Mouse (Mus musculus) kidney, postnatal 0 days (tissue): ENCODE data around the gene D11Wsu47e. TPM values are rescaled to one million over a fixed set of nuclear protein-coding genes. Genes with fewer than 3 reads are reported as not detected.

ENCODE experiments used
- ATAC-seq: fragments of 200-750 bp; cut with Nextera tagmentation; replicated peaks from 2 replicates; pipeline ENCODE4 v1.8.0; 2017; ENCODE audit warnings: low read depth, moderate number of reproducible peaks, moderate TSS enrichment, moderate library complexity; ENCODE audit not compliant: low FRiP score
- DNase-seq: peaks from one replicate; pipeline ENCODE4 v3.0.0-alpha.2; 2016; ENCODE audit warnings: low spot score
- H3K27ac ChIP-seq: fragments of 300-500 bp; sonication (generic); 2 replicates; pipeline ENCODE4 v1.5.1; 2014; ENCODE audit warnings: mild to moderate bottlenecking
- H3K27me3 ChIP-seq: fragments of 300-500 bp; sonication (generic); 2 replicates; pipeline ENCODE4 v1.6.1; 2014; ENCODE audit warnings: low read length, mixed read lengths; ENCODE audit not compliant: insufficient read depth
- H3K36me3 ChIP-seq: fragments of 300-500 bp; sonication (generic); 2 replicates; pipeline ENCODE4 v1.6.1; 2014; ENCODE audit warnings: low read length, mixed read lengths; ENCODE audit not compliant: insufficient read depth
- H3K4me1 ChIP-seq: fragments of 300-500 bp; sonication (generic); replicated peaks from 2 replicates; pipeline ENCODE4 v1.6.1; 2014; ENCODE audit warnings: antibody characterized with exemption, low read length, mixed read lengths; ENCODE audit not compliant: insufficient read depth
- H3K4me2 ChIP-seq: fragments of 300-500 bp; sonication (generic); 2 replicates; pipeline ENCODE4 v1.6.1; 2014; ENCODE audit warnings: mild to moderate bottlenecking, low read length, moderate library complexity, mixed read lengths
- H3K4me3 ChIP-seq: fragments of 300-500 bp; sonication (generic); replicated peaks from 2 replicates; pipeline ENCODE4 v1.5.1; 2014; ENCODE audit warnings: low read depth, low read length
- H3K9ac ChIP-seq: fragments of 300-500 bp; sonication (generic); 2 replicates; pipeline ENCODE4 v1.6.1; 2014; ENCODE audit warnings: low read depth, low read length
- H3K9me3 ChIP-seq: fragments of 300-500 bp; sonication (generic); replicated peaks from 2 replicates; pipeline ENCODE4 v1.6.1; 2016; ENCODE audit warnings: low read length, inconsistent platforms, mixed read lengths
- CTCF ChIP-seq: IDR thresholded peaks from 2 replicates; pipeline ENCODE4 v1.5.1; 2016; ENCODE audit warnings: antibody characterized with exemption, low read depth, mild to moderate bottlenecking, moderate library complexity
- WGBS: fragments of 180-500 bp; shearing (Covaris S2); extraction: QIAGEN DNeasy Blood & Tissue Kit; methylation state at CpG from one replicate; pipeline ENCODE4 v1.1.7; 2014; 5-methylcytosine and 5-hydroxymethylcytosine counted together
- polyA plus RNA-seq: library from polyadenylated mRNA; unstranded; fragments of >200 nt; fragmentation: Nextera tagmentation; extraction: Ambion mirVana; gene quantifications from 2 replicates; pipeline ENCODE4 v1.2.1, GENCODE M21; 2015

Gene D11Wsu47e
- polyA plus RNA-seq = 17.2 and 18.8 TPM in 2 replicates

DNA sequence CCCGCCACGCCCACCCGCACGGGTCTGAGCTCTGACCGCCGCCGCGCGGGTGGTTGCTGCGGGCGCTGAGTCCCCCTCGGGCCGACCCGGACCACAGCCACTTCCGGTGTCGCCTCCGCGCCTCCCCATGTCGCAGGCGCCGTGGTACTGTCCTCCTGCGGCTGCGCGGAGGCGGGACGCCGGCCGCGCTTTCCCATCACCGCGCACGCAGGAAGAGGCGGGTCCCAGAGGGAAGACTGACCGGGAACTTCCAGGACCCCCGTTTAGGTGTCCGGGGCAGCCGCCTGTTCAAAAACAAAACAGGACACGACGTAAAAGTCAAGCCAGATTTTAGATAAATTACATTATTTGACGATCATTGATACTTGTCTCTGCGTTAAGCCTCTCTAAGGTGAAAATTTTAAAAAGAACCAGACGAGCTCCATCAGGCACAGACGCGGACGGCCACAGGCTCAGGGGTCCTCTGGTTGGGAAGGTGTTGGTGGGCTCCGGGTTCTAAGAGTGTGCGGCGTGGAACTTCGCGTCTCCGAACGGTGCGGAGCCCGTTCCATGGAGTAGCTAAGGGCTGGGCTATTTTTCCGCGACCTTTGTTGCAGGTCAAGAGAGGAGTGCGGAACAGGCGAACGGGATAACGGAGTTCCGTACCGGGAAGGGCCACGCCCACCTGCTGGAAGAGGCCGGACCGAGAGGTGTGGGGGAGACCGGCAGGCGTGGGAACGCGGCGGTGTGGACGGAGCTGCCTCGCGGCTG lies at the start of gene D11Wsu47e, which contains the start of gene Fam104a:
Gene D11Wsu47e, plus strand, starts transcription at position 456 of the 750 bp plus-strand sequence.
Gene Fam104a, minus strand, starts transcription at position 199 of the 750 bp plus-strand sequence.
- peak within 1 kb of the TSS; percentile 74 for H3K4me2 ChIP-seq
- H3K27ac ChIP-seq = peak within 1 kb of the TSS; percentile 95
- under 1% methylated on average over 73 of the region's 73 CpGs for WGBS
- H3K4me1 ChIP-seq = peaks cover 9% of the 10 kb centered on the region; the same call in 1 of the 2 replicates
- DNase-seq (peak; percentile 97), ATAC-seq (peak; percentile 93)
- no peak for TF ChIP-seq CTCF
- peaks cover 12% of the 10 kb centered on the region for H3K36me3 ChIP-seq
- H3K9me3 ChIP-seq = no peaks in the 10 kb centered on the region
- H3K4me3 ChIP-seq = peak within 1 kb of the TSS; percentile 76
- peak within 1 kb of the TSS; percentile 87 for H3K9ac ChIP-seq
- no peaks in the 10 kb centered on the region for H3K27me3 ChIP-seq

DNA sequence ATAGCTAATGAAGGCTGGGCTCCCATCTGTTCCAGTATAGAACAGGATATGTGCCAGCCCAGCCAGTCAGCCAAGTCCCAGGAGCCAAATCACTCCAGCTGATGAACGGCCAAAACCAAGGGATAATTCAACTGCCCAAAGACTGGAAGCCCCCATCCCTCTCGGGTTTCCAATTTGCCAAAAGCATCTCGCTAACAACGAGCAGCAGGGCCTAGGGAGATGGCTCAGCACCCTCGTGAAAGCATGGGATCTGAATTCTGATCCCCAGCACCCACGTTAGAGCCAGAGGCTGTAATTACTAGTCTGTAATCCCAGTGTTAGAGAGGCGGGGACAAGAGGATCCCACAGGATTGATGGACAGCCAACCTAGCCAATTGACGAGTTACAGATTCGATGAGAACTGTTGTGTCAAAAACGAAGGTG lies 49.5 kb upstream of the D11Wsu47e start:
- 64% methylated on average over 10 of the region's 10 CpGs for WGBS

DNA sequence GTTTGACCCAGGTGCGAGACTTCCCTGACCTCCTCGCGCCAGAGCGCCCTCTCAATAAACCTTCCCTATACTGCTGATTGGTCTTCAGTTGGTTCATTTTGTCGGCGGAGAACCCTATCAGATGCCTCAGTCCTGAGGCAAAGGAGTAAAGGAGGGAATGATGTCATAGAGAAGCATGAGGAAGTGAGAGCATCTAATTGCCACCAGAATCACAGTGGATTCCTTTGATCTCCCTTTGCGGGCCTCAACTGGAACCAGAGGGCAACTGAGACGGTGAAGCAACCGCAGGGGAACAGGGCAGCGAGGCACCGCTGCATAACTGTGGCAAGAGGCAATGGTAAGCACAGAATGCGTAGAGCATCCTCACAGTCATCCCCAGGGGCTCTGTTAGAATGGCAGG lies 45.5 kb upstream of the D11Wsu47e start:
- no peak for ATAC-seq
- H3K4me2 ChIP-seq = no peak overlapping the region
- no peak overlapping the region for H3K4me3 ChIP-seq
- TF ChIP-seq CTCF = no peak
- no peaks in the 10 kb centered on the region for H3K4me1 ChIP-seq
- WGBS = 88% methylated on average over 12 of the region's 12 CpGs
- no peak overlapping the region for H3K27ac ChIP-seq
- no peak overlapping the region for H3K9ac ChIP-seq
- DNase-seq = no peak
- no peaks in the 10 kb centered on the region for H3K27me3 ChIP-seq
- H3K36me3 ChIP-seq = no peaks in the 10 kb centered on the region
- H3K9me3 ChIP-seq = no peaks in the 10 kb centered on the region

More for the DNA sequence above, 49.5 kb upstream of the D11Wsu47e start:
- no peak overlapping the region for H3K4me2 ChIP-seq
- TF ChIP-seq CTCF = no peak
- no peak overlapping the region for H3K9ac ChIP-seq
- no peaks in the 10 kb centered on the region for H3K9me3 ChIP-seq
- H3K27ac ChIP-seq = no peak overlapping the region
- ATAC-seq = no peak
- no peaks in the 10 kb centered on the region for H3K4me1 ChIP-seq
- H3K4me3 ChIP-seq = no peak overlapping the region
- no peak for DNase-seq
- no peaks in the 10 kb centered on the region for H3K36me3 ChIP-seq
- no peaks in the 10 kb centered on the region for H3K27me3 ChIP-seq

DNA sequence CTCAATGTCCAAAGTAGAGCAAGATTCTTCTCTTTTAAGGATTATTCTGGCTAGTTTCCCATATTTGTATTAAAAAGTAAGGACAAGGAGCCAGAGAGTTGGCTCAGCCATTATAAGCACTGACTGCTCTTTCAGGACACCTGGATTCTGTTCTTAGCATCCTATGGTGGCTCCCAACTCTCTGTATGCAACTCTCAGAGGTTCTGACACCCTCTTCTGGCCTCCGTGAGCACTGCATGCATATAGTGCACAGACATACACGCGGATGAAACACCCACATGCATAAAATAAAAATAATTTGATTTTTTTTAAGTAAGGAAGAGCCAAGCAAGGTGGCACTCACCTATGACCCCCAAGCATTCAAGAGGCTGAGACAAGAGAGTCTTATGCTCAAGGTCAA lies 39.0 kb upstream of the D11Wsu47e start:
- no peaks in the 10 kb centered on the region for H3K36me3 ChIP-seq
- 96% methylated on average over 3 of the region's 3 CpGs for WGBS
- no peak overlapping the region for H3K4me2 ChIP-seq
- H3K4me3 ChIP-seq = no peak overlapping the region
- TF ChIP-seq CTCF = peak; percentile 17; the same call in 1 of the 2 replicates
- peaks cover 6% of the 10 kb centered on the region; the same call in 1 of the 2 replicates for H3K4me1 ChIP-seq
- no peaks in the 10 kb centered on the region for H3K9me3 ChIP-seq
- no peak overlapping the region for H3K27ac ChIP-seq
- H3K9ac ChIP-seq = no peak overlapping the region
- no peaks in the 10 kb centered on the region for H3K27me3 ChIP-seq
- DNase-seq (no peak), ATAC-seq (no peak)

DNA sequence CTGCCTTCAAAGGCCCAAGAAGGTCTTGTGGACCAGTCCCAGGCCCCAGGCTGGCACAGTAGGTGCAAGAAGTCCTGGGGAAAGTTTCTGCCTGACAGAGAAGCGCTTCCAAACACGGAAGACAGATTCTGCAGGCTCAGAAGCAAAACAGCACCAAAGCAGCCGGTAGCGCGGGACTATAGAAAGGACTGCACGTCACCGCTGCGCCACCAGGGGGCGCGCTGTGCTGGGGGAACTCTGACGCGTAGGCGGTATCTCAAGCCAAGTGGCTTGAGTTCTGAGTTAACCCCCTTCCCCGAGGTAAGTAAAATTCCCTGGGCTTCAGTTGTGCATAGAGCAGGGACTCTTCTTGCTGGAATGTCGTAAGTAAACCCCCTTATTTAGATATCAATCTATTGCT lies 36.1 kb upstream of the D11Wsu47e start:
- peaks cover 10% of the 10 kb centered on the region; the same call in 1 of the 2 replicates for H3K4me1 ChIP-seq
- peak; percentile 89 for DNase-seq
- no peak overlapping the region for H3K4me3 ChIP-seq
- H3K27ac ChIP-seq = no peak overlapping the region
- H3K9me3 ChIP-seq = no peaks in the 10 kb centered on the region
- H3K27me3 ChIP-seq = no peaks in the 10 kb centered on the region
- no peak for ATAC-seq
- peak; percentile 97 for TF ChIP-seq CTCF
- no peak overlapping the region for H3K4me2 ChIP-seq
- H3K9ac ChIP-seq = no peak overlapping the region
- 2% methylated on average over 15 of the region's 15 CpGs for WGBS
- H3K36me3 ChIP-seq = 0 out of 2 replicates have a peak, but pooled peaks cover 10% of the 10 kb centered on the region

DNA sequence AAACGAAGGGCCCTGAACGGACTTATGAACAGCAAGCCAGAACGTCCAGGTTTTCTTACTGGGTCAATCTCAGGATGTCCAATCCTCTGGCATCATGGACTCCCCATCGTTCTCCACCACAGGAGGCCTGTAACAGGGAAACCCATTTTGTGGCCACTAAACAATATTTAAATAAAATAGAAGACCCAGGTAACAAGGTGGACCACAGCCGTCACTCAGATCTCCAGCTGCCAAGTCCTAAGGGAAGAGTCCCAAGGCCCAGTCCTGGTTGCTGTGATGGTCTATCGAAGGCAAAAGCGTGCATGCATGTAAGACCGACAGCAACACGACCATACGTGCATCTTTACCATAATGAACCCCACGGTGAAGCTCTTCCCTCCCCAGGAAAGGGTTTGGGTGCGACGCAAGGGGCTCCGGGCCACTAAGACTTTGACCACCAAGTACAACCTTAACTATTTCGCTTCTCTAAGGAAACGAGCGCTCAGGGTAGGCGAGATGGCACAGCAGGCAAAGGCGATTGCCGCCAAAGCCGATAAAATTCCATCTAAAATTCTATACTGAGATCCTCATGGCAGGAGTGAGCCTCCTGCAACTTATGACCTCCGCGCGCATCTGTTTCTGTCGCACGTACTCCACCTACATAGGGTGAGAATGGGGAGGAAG lies 35.4 kb upstream of the D11Wsu47e start, which contains the start of gene Cog1:
Gene Cog1, plus strand, starts transcription at position 480 of the 663 bp plus-strand sequence.
- TF ChIP-seq CTCF = no peak
- Histone ChIP-seq H3K4me2 (peak within 1 kb of the TSS; percentile 72), H3K27me3 (no peaks in the 10 kb centered on the region), H3K27ac (peak within 1 kb of the TSS; percentile 87), H3K36me3 (peaks cover 16% of the 10 kb centered on the region), H3K4me1 (peaks cover 10% of the 10 kb centered on the region; the same call in 1 of the 2 replicates), H3K9me3 (no peaks in the 10 kb centered on the region), H3K4me3 (peak within 1 kb of the TSS; percentile 95), H3K9ac (peak within 1 kb of the TSS; percentile 97)
- no peak for ATAC-seq
- 42% methylated on average over 26 of the region's 26 CpGs for WGBS
- no peak for DNase-seq
